Mouse (Mus musculus): ENCODE data around the gene Syn2.

DNA sequence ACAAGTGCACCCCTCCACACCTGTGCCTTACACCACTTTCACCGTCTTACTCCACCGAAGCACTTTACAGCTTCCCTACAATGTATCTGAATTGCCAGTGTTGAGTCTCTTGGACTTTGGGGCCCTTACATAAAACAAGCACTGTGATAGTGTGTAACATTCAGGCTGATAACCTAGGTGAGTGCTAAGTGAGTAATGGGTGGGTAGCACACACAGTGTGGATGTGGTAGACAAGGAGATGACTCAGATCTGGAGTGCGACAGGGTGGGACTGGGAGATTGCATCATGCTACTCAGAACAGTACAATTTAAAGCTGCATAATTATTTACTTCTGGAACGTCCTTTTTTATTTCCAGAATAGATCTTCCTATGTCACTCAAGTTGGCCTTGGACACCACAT lies 181.1 kb downstream of the Syn2 start:
- TF ChIP-seq POLR2A (IDR thresholded peaks at IDR 0.05; ENCODE audit: low read depth, low read length): no peak
- no peak for TF ChIP-seq CTCF (conservative IDR thresholded peaks at IDR 0.05; ENCODE audit: insufficient read depth, insufficient read length, low read depth, low read length)
